Mouse (Mus musculus) retina, postnatal 7 days (tissue): Measurements from ENCODE around the gene Rassf1.
"Not testable (repeated sequence)": the region's sequence is repeated elsewhere in the genome, so short reads cannot be mapped to it uniquely, and the experiment has no call there.

ENCODE experiments used
- DNase-seq: peaks from one replicate; pipeline ENCODE4 v3.0.0-alpha.2; 2012; ENCODE audit warnings: low read depth, low spot score

Rassf1 gene

DNA sequence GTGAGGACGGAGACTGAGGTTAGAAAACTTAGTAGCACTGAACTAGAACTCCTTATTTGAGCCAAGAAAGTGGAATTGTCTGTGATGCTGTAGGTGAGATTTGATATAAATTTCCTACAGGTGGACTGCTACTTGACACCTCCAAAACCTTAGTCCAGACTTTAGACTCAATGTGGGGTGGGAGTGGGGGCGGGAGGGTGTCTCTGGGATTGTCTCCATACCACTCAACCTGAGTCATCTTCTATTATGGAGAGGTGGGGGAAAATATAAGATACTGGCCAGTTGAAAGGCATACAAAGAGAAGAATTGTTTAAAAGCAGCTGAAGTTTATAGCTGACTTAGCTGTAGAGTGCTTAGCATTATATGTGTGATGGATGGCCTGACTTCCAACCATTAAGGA lies 4.3 kb downstream of the Rassf1 start:
- no peak for DNase-seq

DNA sequence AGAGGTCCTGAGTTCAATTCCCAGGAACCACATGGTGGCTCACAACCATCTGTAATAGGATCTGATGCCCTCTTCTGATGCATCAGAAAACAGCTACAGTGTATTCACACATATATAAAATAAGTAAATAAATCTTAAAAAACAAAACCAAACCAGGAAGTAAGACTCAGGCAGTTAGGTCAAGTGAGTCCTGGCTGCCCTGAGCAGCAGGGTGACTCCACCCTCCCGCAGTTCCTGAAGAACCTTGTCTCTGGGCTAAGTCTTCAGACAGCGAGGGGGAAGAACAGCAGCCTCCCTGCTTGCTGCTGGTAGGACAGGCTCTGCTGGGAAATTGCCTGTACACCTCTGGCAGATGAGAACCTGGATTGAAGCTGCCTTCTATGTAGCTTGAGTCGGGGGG lies 5.0 kb downstream of the Rassf1 start:
- DNase-seq, result no peak

DNA sequence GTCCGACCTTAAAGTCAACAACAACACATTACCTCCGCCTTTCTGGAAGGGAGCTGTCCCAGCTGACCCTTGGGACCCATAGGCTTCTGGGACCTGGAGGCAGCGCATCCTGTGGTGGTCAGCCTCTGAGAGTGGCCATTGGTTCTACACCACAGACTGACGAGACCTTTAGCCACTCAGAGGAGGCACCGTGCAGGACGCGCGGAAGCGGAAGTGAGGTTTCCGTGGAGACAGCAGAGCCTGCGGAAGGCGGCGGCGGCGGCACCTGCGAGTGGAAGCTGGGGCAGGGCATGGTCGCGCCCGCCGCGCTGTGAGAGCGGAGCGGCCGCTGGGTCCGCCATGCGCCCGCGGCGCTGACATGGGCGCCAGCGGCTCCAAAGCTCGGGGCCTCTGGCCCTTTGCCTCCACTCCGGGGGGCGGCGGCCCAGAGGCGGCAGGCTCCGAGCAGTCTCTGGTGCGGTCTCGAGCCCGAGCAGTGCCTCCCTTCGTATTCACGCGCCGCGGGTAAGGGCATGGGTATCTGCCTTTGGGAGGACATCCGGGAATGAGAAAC lies 11.8 kb downstream of the Rassf1 start, which contains the start of gene Tusc2:
Gene Tusc2, plus strand, starts transcription at position 227 of the 553 bp plus-strand sequence.
- peak; percentile 91 for DNase-seq

DNA sequence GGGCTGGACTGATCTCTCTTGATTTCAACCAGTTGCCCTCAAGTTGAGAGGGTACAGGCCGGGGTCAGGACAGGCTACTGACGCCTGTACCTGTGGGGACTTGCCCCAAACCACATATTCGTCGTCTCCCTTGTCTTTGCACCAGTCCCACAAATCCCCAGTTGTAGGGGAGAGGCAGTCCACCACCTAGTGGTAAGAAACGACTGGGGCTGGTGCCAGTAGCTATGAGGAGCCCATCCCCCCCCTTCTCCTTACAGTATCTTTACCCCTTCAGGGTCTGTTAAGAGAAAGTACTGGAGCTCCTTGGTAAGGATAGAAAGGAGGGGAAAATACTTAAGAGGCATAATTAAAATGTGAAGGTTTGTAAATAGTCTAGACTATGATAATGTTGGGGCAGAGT lies 14.2 kb downstream of the Rassf1 start:
- DNase-seq, result not testable (repeated sequence)

DNA sequence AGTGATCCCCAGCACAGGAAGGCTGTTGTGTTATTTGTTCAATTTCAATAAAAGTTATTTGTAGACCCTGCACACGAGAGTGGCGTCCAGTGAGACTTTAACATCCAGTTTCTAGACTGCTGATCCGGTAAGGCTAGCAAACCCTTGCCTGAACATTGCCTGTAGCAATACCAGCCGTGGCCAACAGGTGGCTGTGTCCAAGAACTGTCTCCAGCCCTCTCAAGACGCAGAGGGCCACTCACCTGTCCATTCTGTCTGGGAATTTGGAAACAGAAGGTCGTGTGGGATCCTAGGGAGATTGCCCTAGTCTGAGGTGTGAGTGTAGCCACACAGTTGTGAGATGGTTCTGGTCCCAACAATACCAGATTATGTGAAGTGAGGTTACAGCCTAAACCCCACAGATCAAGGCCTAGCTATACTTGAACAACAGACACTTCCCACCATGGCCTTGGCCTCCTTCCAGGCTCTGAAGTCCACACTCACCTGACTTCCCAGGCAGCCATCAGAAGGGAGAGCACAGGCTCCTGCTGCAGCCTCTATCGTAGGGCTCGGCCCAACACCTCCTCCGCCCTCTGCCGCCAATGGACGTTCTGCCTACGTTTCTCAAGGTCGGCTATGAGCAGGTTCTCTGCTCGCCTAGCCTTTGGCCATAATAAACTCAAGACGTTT lies 14.8 kb downstream of the Rassf1 start:
- DNase-seq, result no peak

DNA sequence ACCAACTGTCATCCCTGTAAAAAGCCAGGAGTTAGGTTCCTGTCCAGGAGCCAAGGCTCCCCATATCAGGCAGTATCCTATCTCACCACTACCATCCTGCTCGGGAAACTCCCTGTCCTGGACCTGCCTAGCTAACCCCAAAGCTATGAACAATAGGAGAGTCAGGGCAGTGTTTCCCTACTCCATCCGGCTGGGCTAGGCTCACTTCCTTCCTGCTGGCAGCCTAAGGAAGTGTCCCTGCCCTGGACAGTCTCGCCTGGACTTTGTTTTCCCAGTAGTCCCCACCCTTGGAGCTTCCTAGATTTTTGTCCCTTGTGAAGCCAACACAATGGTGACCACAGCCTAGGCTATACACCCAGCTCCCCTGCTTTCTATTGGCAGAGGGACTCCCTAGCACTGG lies 15.5 kb downstream of the Rassf1 start:
- no peak for DNase-seq

DNA sequence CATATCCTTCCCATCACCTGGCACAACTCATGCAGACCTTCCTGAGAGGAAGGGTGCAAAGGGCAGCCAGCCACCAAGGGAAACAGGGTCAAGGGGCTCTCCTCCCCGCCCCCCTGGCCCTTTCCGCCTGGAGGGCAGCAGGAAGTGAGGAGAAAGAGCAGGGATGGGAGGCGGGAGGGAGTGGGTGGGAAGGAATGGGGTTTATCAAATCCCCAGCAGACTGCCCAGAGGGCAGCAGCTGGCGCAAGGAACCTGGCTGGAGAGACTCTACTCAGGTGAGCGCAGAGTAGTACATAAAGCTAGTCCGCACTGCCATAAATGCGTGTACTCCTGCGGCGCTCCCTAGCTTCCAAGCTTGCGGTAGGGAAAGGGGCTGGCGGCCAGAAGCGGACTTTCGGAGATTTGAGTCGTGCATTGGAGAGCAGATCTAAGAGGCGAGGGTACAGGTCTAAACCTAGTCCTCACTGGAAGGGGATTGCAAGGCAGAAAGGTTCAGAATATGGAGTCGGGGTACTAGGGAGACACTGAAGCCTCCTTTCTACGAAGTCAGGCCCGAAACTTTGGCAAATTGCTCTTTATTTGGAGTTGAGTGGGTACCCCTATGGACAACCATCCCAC lies 16.5 kb downstream of the Rassf1 start, which contains the start of gene Hyal2:
Gene Hyal2, plus strand, starts transcription at position 244 of the 618 bp plus-strand sequence.
- no peak for DNase-seq

DNA sequence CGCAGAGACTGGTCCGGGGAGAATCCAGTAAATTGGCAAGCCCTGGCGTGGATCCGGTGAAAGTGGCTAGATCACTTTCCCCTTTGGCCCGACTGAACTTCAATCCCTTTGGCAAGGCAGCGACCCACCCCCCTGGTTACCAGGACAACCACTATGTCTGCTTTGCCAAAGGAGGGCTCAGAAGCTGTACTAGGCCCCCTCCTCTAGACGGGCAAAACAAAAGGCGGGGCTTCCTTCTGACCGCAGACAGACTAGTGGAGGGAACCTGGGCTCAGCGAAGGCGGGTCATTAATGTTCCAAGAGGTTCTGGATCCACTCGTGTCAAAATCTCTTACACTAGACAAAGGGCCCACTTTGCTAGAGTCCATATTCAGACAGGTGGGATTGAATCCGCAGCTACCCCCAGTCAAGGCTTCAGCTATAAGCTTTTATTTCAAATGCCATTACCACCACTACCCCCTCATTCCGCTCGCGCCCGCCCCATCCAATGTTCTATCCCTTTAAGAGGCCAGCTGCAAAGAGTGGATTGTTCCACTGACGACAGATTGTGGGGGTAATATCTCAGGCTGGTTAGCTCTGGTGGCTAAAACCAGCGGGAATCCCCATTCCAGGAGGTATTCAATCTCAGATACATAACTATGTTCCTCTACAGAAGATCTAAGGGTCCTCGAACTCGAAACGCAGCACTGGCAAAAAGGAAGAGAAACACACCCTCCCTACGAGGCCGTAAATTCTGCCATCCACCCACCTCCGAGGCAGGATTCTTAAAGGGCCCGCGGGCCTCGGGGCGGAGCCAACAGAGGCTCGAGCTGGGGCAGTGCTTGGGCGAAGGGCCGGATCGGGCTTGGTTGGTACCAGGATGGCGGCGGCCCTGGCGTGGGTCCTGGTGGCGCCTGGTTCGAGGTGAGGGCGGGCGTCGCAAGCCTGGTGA lies 17.2 kb downstream of the Rassf1 start:
- peak; percentile 77 for DNase-seq

DNA sequence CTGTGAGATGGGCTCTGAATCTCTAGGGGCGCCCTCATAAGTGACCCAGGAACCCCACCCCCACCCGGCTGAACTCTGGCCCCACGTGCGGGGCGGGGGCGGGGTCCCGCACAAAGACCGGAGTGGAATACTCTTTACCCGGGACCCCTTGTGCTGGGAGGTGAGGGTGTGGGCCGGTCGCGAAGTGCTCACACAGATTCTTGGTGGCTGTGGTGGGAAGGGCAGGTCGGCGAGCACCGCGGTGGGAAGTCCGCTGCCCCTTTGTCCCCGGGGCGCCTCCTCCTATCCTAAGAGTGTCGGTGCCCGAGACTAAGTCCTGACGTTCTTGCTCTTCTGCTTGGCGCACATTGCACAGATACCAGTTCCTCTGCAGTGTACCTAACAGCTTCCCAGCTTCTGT lies 17.9 kb downstream of the Rassf1 start:
- no peak for DNase-seq

DNA sequence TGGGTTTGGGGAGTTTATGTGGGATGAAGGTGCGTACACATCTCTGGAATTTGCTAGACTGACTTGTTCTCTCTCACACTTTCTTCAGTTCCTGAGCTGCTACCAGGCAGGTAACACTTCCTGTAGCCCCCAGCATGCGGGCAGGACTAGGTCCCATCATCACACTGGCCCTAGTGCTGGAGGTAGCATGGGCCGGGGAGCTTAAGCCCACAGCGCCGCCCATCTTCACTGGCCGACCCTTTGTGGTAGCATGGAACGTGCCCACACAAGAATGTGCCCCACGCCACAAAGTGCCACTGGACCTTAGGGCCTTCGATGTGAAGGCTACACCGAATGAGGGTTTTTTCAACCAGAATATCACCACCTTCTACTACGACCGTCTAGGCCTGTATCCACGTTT lies 18.7 kb downstream of the Rassf1 start:
- no peak for DNase-seq

DNA sequence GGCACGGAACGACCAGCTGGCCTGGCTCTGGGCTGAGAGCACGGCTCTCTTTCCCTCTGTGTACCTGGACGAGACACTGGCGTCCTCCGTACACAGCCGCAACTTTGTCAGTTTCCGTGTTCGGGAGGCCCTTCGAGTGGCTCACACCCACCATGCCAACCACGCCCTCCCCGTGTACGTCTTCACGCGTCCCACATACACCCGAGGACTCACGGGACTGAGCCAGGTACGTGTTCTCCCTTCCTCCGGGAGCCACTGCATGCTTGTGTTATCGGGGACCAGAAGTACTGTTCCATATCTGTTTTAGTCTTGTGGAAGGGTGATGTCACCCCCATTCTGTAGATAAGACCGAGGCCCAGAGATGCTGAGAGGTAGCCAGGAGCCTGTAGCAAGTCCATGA lies 19.5 kb downstream of the Rassf1 start:
- no peak for DNase-seq

DNA sequence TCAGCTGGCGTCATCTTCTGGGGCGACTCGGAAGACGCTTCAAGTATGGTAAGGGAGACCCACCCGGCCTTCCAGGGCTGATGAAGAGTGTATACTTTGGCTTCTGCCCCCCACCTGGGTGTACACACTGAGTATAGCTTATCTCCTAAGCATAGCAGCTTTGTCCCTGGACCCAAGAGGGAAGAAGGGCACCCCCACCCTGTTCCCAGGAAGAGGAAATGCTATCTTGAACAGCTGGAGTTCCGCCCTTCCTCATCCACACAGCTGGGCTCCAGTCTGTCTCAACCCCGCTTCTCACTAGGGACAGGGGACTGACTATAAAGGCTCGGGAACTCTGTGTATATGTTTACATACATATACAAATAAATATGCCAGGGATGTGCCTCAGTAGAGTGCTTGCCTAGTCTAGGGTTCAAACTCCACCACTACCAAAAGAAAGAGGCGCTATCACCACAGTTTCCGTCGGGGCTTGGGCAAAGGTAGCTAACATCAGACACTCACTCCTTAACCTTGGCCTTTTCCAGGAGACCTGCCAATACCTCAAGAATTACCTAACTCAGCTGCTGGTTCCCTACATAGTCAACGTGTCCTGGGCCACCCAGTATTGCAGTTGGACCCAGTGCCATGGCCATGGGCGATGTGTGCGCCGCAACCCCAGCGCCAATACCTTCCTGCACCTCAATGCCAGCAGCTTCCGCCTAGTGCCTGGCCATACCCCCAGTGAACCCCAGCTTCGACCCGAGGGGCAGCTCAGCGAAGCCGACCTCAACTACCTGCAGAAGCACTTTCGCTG lies 20.4 kb downstream of the Rassf1 start:
- DNase-seq, result no peak

DNA sequence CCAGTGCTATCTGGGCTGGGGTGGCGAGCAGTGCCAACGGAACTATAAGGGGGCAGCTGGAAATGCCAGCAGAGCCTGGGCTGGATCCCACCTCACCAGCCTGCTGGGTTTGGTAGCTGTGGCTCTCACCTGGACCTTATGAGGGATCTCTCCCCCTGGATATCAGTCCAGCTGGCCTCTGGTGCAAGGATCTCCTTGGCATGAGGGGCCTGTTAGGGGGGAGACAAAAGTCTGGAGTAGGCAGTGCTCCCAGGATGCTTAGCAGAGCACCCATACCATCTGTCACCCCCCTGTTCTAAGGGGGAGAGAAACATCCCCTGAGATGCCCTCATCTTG lies 20.9 kb downstream of the Rassf1 start:
- DNase-seq, result no peak

DNA sequence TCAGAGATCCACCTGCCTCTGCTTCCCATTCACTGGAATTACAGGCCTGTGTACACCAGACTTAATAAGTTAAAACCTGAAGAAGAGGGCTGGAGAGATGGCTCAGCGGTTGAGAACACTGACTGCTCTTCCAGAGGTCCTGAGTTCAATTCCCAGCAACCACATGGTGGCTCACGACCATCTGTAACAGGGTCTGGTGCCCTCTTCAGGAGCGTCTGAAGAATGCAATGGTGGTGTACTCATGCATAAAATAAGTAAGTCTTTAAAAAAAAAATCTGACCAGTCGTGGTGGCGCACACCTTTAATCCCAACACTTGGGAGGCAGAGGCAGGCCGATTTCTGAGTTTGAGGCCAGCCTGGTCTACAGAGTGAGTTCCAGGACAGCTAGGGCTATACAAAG lies 22.4 kb downstream of the Rassf1 start:
- not testable (repeated sequence) for DNase-seq

DNA sequence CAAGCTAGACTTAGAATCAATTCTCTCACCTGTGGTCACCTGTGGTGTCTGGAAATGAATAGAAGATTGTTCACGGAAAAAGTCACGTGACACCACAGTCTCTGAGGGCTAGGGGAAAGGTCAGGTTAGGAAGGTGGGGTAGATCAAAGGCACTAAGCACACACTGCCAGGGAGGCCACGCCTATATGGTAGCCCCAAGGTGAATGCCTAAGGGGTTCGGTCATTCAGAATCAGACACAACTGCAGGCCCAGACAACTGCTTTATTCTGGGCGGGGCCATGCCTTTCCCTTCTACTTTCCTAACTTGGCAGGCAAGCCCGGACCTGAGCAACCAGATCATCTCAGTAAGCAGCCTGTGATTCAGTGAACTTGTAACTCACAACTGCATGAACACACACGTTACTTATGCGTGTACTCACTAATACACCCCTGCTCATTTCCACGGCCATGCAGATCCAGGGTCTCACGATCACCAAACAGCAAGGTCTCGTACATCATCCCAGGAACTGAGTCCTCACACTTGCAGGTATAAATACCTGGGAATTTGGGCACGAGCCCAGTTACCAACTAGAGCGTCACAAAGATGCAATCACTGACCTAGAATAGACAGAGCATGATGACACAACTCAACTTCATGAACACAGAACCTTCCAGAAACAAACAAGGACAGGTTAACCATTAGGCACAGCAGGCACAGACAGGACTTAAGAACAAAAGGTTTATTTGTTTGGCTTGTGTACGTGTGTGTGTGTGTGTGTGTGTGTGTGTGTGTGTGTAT lies 24.4 kb downstream of the Rassf1 start:
- no peak for DNase-seq

DNA sequence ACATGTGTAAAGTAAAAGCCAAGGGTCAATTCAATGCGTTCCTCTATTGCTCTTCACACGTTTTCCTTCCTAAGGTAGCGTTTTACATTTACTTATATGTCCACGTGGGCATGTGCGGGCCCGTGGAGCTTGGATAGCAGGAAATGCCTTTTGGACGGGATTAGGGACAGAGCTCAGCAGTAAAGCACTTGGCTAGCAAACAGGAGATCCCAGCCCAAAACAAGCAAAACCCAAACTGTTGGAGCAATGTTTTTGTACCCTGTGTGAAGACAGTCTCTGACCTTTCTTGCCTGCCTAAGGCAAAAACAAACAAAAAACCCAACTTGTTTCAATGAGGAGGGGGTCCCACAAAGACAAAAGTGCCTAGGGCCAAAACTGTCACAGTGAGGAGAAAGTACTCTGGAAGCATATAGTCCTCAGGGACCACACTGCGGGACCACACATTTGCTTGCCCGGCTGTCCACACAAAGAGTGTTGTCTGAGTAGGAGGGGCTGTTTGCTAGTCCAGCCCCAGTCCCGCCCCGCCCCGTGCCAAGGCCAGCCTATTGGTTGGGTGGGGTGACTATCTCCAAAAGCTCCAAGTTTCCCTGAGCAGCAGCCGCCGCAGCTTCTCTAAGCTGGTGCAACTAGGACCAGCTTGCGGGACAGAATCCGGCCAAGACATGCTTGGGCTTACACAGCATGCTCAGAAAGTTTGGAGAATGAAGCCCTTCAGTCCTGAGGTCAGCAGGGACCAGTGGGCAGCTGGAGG lies 25.2 kb downstream of the Rassf1 start, which contains the start of gene Hyal1:
Gene Hyal1, plus strand, starts transcription at position 571 of the 751 bp plus-strand sequence.
- DNase-seq, result no peak

DNA sequence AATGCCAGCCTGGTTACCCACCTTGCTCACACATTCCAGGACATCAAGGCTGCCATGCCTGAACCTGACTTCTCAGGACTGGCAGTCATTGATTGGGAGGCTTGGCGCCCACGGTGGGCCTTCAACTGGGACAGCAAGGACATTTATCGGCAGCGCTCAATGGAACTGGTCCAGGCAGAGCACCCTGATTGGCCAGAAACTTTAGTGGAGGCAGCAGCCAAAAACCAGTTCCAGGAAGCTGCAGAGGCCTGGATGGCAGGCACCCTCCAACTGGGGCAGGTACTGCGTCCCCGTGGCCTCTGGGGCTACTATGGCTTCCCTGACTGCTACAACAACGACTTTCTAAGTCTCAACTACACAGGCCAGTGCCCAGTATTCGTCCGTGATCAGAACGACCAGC lies 26.5 kb downstream of the Rassf1 start:
- no peak for DNase-seq

DNA sequence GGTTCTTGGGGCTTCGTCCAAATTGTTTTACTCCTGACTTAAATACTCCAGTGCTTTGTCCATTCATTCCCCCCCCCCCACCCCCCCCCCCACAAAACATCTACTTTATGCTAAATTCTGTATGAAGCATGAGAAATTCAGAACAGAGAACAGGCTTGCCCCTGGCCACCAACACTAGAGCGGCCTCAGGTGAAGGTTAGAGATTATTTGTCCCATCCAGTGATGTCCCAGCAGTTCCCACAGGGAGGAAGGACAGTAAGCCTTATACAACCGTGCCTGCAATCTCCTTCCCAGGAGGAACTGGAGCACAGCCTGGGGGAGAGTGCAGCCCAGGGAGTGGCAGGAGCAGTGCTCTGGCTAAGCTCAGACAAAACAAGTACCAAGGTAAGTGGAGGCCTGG lies 27.2 kb downstream of the Rassf1 start, which contains the start of gene Naa80:
Gene Naa80, plus strand, starts transcription at position 301 of the 400 bp plus-strand sequence.
- no peak for DNase-seq

DNA sequence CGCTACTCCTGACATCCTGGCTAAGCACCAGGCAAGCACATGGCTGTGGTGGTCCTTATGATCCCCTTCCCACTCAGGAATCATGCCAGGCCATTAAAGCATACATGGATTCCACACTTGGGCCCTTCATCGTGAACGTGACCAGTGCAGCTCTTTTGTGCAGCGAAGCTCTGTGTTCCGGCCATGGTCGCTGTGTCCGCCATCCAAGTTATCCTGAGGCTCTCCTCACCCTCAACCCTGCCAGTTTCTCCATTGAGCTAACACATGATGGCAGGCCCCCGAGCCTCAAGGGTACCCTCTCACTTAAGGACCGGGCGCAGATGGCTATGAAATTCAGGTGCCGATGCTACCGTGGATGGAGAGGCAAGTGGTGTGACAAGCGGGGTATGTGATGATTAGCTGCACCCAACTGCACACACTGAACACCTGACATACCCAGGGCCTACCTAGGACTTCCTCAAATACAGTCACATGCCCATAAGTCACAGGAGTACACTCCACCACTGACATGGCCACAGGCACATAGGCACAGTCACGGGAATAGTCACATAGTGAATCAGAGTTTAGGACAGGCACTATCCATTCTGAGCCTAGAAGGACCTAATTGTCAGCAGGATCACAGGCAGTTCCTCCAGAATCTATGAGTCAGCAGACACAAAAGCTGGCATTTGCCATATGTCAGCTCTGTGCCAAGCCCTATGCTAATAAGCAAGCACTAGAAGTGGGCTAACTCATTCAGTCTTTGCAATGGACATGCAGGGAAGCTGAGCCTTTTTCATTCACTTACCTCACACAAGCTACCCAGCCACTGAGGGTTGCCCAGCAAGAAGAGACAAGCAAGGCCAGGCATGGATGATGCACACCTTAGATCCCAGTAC lies 27.9 kb downstream of the Rassf1 start:
- no peak for DNase-seq
